Mouse (Mus musculus) lung, postnatal 0 days (tissue): ENCODE results near the gene Dennd2c.

Experiments used
- CTCF ChIP-seq: IDR thresholded peaks from 2 replicates; pipeline ENCODE4 v1.5.1; 2016; ENCODE audit warnings: antibody characterized with exemption, mild to moderate bottlenecking
- EP300 ChIP-seq: IDR thresholded peaks from 2 replicates; pipeline ENCODE4 v1.6.1; 2016; ENCODE audit warnings: antibody characterized with exemption, mild to moderate bottlenecking, control low read depth

DNA sequence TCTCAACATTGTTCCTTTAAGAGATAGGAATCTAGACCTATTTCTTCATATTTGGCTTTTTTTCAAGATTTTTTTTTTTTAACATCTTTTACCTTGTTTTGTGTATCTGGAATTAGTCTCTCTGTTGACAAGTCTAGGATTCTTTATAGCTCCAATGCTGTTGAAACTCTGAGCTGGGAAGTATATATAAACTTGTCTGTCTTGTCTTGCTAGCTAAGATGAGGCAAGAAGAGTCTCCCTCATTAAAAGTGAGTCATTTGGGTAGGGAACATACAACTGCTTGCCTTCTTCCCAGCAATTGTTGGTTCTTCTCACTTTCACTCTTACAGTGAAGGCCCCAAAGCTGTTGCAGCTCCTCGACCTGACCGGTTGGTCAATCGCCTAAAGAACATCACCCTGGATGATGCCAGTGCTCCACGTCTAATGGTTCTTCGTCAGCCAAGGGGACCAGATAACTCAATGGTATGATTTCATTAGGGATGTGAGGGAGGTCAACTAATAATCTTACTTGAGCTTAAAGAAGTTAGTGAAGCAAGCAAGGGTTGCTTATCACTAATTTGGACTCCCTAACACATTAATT, 46.3 kb upstream of the Dennd2c start:
- no peak for TF ChIP-seq EP300
- no peak for TF ChIP-seq CTCF
